Mouse (Mus musculus): ENCODE measurements around the gene Mgst2. TPM values are rescaled to one million over a fixed set of nuclear protein-coding genes. Genes with fewer than 3 reads are reported as not detected.

The Mgst2 gene
- polyA plus RNA-seq, 1 experiment = 4.1 TPM

DNA sequence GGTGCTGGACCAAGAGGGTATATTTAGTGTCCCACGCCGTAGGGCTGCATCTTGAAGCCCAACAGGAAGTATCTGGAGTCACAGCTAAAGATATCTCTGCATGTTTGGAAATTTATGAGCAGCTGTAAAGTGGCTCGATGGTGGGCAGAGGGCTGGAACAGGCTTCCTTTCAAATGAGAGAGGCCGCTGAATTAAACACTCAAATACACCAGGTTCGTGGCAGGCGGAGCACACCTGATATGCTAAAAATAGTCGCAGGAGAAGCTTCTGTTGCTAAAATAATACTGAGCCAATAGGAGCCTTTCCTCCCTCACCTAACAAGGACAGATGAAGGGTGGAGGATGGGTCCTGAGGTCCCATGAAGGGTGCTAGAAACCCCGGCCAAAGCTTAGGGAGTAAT lies 67.8 kb downstream of the Mgst2 start:
- Histone ChIP-seq H3K4me3 (ENCODE audit: extremely low read depth, insufficient read depth, insufficient read length) (no peak overlapping the region), H3K27ac (ENCODE audit: insufficient read depth, low read length) (no peak overlapping the region), H3K4me1 (ENCODE audit: control insufficient read depth, insufficient read depth, insufficient read length) (no peaks in the 10 kb centered on the region), H3K36me3 (ENCODE audit: control insufficient read depth, insufficient read depth, low read length) (no peaks in the 10 kb centered on the region), H3K27me3 (ENCODE audit: control insufficient read depth, insufficient read depth, low read length) (no peaks in the 10 kb centered on the region)
- TF ChIP-seq CTCF (IDR thresholded peaks at IDR 0.05; ENCODE audit: extremely low read depth, insufficient read depth, insufficient read length, insufficient replicate concordance) (no peak), POLR2A (IDR thresholded peaks at IDR 0.05; ENCODE audit: low read depth, low read length) (no peak)
- DNase-seq (ENCODE audit: low read depth in 1 of 2, low spot score in 2 of 2) = no peak
- 14% methylated on average over 8 of the region's 8 CpGs for WGBS

DNA sequence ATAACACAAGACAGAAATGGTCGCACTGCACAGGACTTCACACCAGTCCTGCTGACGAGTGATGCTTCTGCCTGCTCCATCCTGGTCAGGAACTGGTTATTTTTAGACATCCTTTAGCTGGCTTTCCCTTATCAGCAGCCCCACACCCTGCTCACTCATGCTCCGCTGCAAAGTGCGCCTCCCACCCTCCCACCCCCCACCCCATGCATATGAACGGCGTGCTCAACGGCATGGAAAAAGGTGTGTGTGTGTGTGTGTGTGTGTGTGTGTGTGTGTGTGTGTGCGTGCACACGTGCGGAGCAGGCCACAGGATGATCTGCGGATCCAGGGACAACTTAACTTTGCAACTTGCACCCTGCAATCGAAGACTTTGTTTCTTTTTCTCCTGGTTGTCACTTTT lies 68.3 kb downstream of the Mgst2 start:
- Histone ChIP-seq H3K36me3 (ENCODE audit: control insufficient read depth, insufficient read depth, low read length) (no peaks in the 10 kb centered on the region), H3K27me3 (ENCODE audit: control insufficient read depth, insufficient read depth, low read length) (no peaks in the 10 kb centered on the region), H3K4me1 (ENCODE audit: control insufficient read depth, insufficient read depth, insufficient read length) (no peaks in the 10 kb centered on the region), H3K27ac (ENCODE audit: insufficient read depth, low read length) (no peak overlapping the region), H3K4me3 (ENCODE audit: extremely low read depth, insufficient read depth, insufficient read length) (no peak overlapping the region)
- TF ChIP-seq CTCF (IDR thresholded peaks at IDR 0.05; ENCODE audit: extremely low read depth, insufficient read depth, insufficient read length, insufficient replicate concordance) = no peak
- no peak for TF ChIP-seq POLR2A (IDR thresholded peaks at IDR 0.05; ENCODE audit: low read depth, low read length)
- WGBS = 28% methylated on average over 12 of the region's 12 CpGs
- no peak for DNase-seq (ENCODE audit: low read depth in 1 of 2, low spot score in 2 of 2)

DNA sequence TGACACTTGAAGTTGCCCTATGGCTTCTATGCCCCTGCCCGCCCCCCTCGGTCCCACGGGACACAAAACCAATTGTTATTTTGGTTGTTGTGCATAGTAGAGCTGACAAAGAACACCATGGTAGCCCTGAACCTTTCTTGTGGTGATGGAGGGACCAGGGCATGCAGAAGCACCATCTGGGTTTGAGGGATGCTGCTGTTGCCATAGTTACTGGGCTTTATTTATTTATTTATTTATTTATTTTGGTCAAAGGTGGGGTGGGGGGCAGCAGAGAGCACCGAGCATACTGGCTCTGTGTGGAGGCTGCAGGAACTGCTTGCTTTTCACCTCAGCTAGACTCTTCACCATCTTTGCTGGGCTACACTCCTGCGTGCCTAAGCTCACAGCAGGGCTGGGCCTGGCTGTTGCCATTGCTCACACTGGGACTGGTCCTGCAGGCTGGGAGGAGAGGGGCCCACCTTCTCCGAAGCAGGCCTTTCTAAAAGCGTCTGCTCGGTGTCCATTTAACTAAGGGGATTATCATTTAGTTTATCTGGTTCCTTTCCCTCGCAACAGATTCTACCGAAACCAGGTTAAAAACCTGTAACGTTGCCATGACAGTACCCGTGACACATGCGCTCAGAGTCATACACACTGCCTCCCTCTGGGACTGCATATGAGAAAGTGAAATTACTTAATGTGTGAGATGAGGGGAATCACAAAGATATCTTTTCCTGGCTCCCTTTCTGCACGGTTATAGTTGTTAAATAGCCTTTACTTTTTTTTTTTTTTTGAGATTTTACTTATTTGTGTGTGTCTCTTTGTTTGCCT lies 69.2 kb downstream of the Mgst2 start:
- H3K4me3 ChIP-seq (ENCODE audit: extremely low read depth, insufficient read depth, insufficient read length) = no peak overlapping the region
- no peaks in the 10 kb centered on the region for H3K4me1 ChIP-seq (ENCODE audit: control insufficient read depth, insufficient read depth, insufficient read length)
- no peak for DNase-seq (ENCODE audit: low read depth in 1 of 2, low spot score in 2 of 2)
- 76% methylated on average over 14 of the region's 14 CpGs for WGBS
- no peaks in the 10 kb centered on the region for H3K27me3 ChIP-seq (ENCODE audit: control insufficient read depth, insufficient read depth, low read length)
- no peaks in the 10 kb centered on the region for H3K36me3 ChIP-seq (ENCODE audit: control insufficient read depth, insufficient read depth, low read length)
- no peak for TF ChIP-seq POLR2A (IDR thresholded peaks at IDR 0.05; ENCODE audit: low read depth, low read length)
- TF ChIP-seq CTCF (IDR thresholded peaks at IDR 0.05; ENCODE audit: extremely low read depth, insufficient read depth, insufficient read length, insufficient replicate concordance) = no peak
- no peak overlapping the region for H3K27ac ChIP-seq (ENCODE audit: insufficient read depth, low read length)

DNA sequence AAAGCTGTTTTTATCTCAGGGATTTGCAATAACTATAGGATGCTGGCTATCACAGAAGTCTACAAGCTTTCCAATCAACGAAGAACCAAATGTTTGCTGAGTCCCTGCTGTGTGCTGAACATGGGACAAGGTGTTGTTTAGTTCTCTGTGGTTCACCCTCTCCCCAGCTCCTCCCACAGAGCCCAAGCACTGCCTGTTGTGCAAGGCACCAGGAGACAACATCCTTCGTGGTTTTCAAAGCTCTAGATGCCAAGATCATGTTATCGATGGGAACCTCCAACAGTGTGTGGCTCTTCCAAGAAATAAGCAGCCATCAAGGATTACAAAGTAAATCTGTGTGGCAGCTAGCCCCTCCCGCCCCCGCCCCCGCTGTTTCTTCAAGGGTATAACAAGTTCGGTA lies 70.5 kb downstream of the Mgst2 start:
- no peak for DNase-seq (ENCODE audit: low read depth in 1 of 2, low spot score in 2 of 2)
- 61% methylated on average over 7 of the region's 7 CpGs for WGBS

DNA sequence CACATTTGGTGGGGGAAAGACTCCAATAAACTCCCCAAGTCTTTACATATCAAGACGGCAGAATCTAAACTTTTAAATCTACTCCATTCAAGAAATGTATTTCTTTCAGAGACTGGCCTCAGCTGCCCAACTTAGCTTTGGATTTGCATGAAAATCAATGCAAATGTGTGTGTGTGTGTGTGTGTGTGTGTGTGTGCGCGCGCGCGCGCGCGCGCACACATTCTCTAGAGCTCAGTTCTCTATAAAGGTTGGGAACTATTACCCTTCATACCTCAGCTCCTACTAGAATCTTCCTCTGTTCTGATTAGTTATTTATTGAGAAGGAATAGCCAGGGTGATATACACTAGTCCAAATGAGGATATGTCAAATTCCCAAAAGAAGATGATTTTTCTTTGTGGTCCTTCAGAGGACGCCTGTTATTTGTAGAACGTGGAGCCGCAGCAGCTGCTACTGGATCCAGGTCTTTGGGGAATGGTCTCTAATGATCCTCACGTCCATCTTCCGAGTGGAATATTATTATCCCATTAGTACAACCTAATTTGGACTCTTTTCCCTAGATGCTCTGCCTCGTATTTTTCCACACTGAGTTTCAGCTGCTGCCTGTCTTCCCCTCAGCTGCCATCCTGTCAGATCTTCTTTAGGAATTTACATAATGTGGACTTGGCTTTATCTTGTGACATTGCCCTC lies 71.9 kb downstream of the Mgst2 start:
- Histone ChIP-seq H3K27ac (ENCODE audit: insufficient read depth, low read length) (no peak overlapping the region), H3K36me3 (ENCODE audit: control insufficient read depth, insufficient read depth, low read length) (no peaks in the 10 kb centered on the region), H3K4me1 (ENCODE audit: control insufficient read depth, insufficient read depth, insufficient read length) (no peaks in the 10 kb centered on the region), H3K4me3 (ENCODE audit: extremely low read depth, insufficient read depth, insufficient read length) (no peak overlapping the region), H3K27me3 (ENCODE audit: control insufficient read depth, insufficient read depth, low read length) (no peaks in the 10 kb centered on the region)
- 92% methylated on average over 16 of the region's 16 CpGs for WGBS
- TF ChIP-seq CTCF (IDR thresholded peaks at IDR 0.05; ENCODE audit: extremely low read depth, insufficient read depth, insufficient read length, insufficient replicate concordance) (no peak), POLR2A (IDR thresholded peaks at IDR 0.05; ENCODE audit: low read depth, low read length) (no peak)
- DNase-seq (ENCODE audit: low read depth in 1 of 2, low spot score in 2 of 2) = no peak

More for the DNA sequence above, 70.5 kb downstream of the Mgst2 start:
- Histone ChIP-seq H3K4me3 (ENCODE audit: extremely low read depth, insufficient read depth, insufficient read length) (no peak overlapping the region), H3K27ac (ENCODE audit: insufficient read depth, low read length) (no peak overlapping the region), H3K36me3 (ENCODE audit: control insufficient read depth, insufficient read depth, low read length) (no peaks in the 10 kb centered on the region), H3K27me3 (ENCODE audit: control insufficient read depth, insufficient read depth, low read length) (no peaks in the 10 kb centered on the region), H3K4me1 (ENCODE audit: control insufficient read depth, insufficient read depth, insufficient read length) (no peaks in the 10 kb centered on the region)
- no peak for TF ChIP-seq POLR2A (IDR thresholded peaks at IDR 0.05; ENCODE audit: low read depth, low read length)
- no peak for TF ChIP-seq CTCF (IDR thresholded peaks at IDR 0.05; ENCODE audit: extremely low read depth, insufficient read depth, insufficient read length, insufficient replicate concordance)

Other genes starting within 250 kb of the Mgst2 start
- gene Naa15, start 245.2 kb upstream of the Mgst2 start, polyA plus RNA-seq (2012; rRNA removed) = 1.7 and 2.1 TPM in 2 replicates
- 6.9 and 13.3 TPM in 2 replicates for gene Rab33b, start 176.4 kb upstream of the Mgst2 start, polyA plus RNA-seq (2012; rRNA removed)
- gene Setd7, start 99.5 kb upstream of the Mgst2 start, polyA plus RNA-seq (2012; rRNA removed) = 11.2 and 11.4 TPM in 2 replicates

Data from spleen, adult 2 months (tissue).